In genomic region chr10:96298566-96298965, GRCm38 (mm10) we compare ENCODE assay signal across 19 mouse cellular contexts.
DNase-seq lines count a peak whose midpoint lies in the region; ATAC-seq and TF ChIP-seq lines count a peak whose summit lies in the region.
"Had no signal": no experiment of that assay in that cellular context is flagged by ENCODE, and none has a peak within 500 bp of the region (broad histone marks: within the 10 kb centered on the region; RNA-seq: fewer than 3 reads in every experiment).

No protein-coding gene starts in this region.

- no peak overlapping the region for H3K9ac ChIP-seq in MEL (ENCODE audit: control insufficient read depth, low read depth, low read length, poor library complexity, severe bottlenecking)
- no peak overlapping the region for H3K9ac ChIP-seq in forebrain, embryonic 15.5 days (replicated peaks)
- H3K9ac ChIP-seq in forebrain, embryonic 13.5 days: no peak overlapping the region
- H3K9ac ChIP-seq: forebrain, postnatal 0 days; hindbrain, embryonic 13.5 days; liver, embryonic 14.5 days had no signal

- peak; percentile 25 for DNase-seq in gastrocnemius, adult 18-20 months (ENCODE audit: low spot score)
- no peak for DNase-seq in gastrocnemius, postnatal 10 days
- DNase-seq in MEL (ENCODE audit: low read depth, low spot score): no peak
- no peak for DNase-seq in spleen, postnatal 10 days (ENCODE audit: low spot score in 2 of 2)
- DNase-seq: cerebellum, postnatal 25 days; forebrain, postnatal 0 days; gastrocnemius, postnatal 36 days; kidney, postnatal 25 days; thymus, postnatal 25 days had no signal

- no peaks in the 10 kb centered on the region for H3K9me3 ChIP-seq in MEL (replicated peaks; ENCODE audit: insufficient read depth, low read length)
- no peaks in the 10 kb centered on the region for H3K9me3 ChIP-seq in forebrain, embryonic 15.5 days
- no peaks in the 10 kb centered on the region for H3K9me3 ChIP-seq in forebrain, embryonic 13.5 days (replicated peaks)
- H3K9me3 ChIP-seq: hindbrain, embryonic 13.5 days; midbrain, embryonic 10.5 days had no signal

- WGBS in forebrain, embryonic 15.5 days: 79% methylated on average over 5 of the region's 5 CpGs
- 79% methylated on average over 5 of the region's 5 CpGs for WGBS in forebrain, embryonic 13.5 days

- TF ChIP-seq RAD21 in MEL (IDR thresholded peaks at IDR 0.05; ENCODE audit: low read depth, low read length): no peak

- H3K27ac ChIP-seq in MEL (ENCODE audit: control insufficient read depth, low read depth, low read length): no peak overlapping the region
- no peak overlapping the region for H3K27ac ChIP-seq in forebrain, embryonic 15.5 days (replicated peaks)
- no peak overlapping the region for H3K27ac ChIP-seq in forebrain, embryonic 13.5 days
- H3K27ac ChIP-seq: hindbrain, embryonic 13.5 days; liver, embryonic 14.5 days; midbrain, embryonic 10.5 days; stomach, postnatal 0 days had no signal

- H3K4me3 ChIP-seq in MEL (ENCODE audit: control insufficient read depth in 1 of 2, insufficient read depth in 1 of 2, low read depth in 2 of 2, low read length in 2 of 2): no peak overlapping the region
- no peak overlapping the region for H3K4me3 ChIP-seq in forebrain, embryonic 15.5 days
- H3K4me3 ChIP-seq in forebrain, embryonic 13.5 days: no peak overlapping the region
- H3K4me3 ChIP-seq: hindbrain, embryonic 13.5 days; midbrain, embryonic 10.5 days had no signal

- H3K79me2 ChIP-seq in MEL (ENCODE audit: control insufficient read depth, insufficient read depth, low read length, poor library complexity): no peaks in the 10 kb centered on the region

- no peaks in the 10 kb centered on the region for H3K27me3 ChIP-seq in MEL (ENCODE audit: control insufficient read depth in 1 of 2, insufficient read depth in 2 of 2, low read length in 2 of 2)
- no peaks in the 10 kb centered on the region for H3K27me3 ChIP-seq in forebrain, embryonic 15.5 days
- H3K27me3 ChIP-seq in forebrain, embryonic 13.5 days: no peaks in the 10 kb centered on the region
- H3K27me3 ChIP-seq: hindbrain, embryonic 13.5 days had no signal

- ATAC-seq in granulocyte monocyte progenitor cell, adult 5-6 weeks (replicated peaks; ENCODE audit: poor library complexity, severe bottlenecking): peak; percentile 93
- peak; percentile 72 for ATAC-seq in monocyte, adult 5-6 weeks (replicated peaks; ENCODE audit: insufficient number of reproducible peaks, low FRiP score, low TSS enrichment, poor library complexity, severe bottlenecking)
- no peak for ATAC-seq in forebrain, embryonic 15.5 days (replicated peaks)
- no peak for ATAC-seq in forebrain, embryonic 13.5 days
- ATAC-seq: activated CD4-positive, CD25-positive, alpha-beta regulatory T cell, adult 4 months; forebrain, postnatal 0 days; intestine, embryonic 16.5 days had no signal

- no peak for TF ChIP-seq EP300 in MEL (IDR thresholded peaks at IDR 0.05; ENCODE audit: low read depth in 1 of 2, low read length in 2 of 2)

- TF ChIP-seq CTCF in MEL (IDR thresholded peaks at IDR 0.05 in 2 of 3, conservative IDR thresholded peaks at IDR 0.05 in 1 of 3; ENCODE audit: control insufficient read depth in 1 of 3, insufficient read depth in 1 of 3, low read depth in 2 of 3, low read length in 3 of 3, poor library complexity in 1 of 3, severe bottlenecking in 1 of 3): no peak

- H3K36me3 ChIP-seq in MEL (ENCODE audit: control insufficient read depth in 1 of 2, insufficient read depth in 2 of 2, low read length in 2 of 2): no peaks in the 10 kb centered on the region
- no peaks in the 10 kb centered on the region for H3K36me3 ChIP-seq in forebrain, embryonic 15.5 days
- no peaks in the 10 kb centered on the region for H3K36me3 ChIP-seq in forebrain, embryonic 13.5 days (ENCODE audit: poor library complexity, severe bottlenecking)
- H3K36me3 ChIP-seq: hindbrain, embryonic 13.5 days; midbrain, embryonic 10.5 days had no signal

- no peak for TF ChIP-seq POLR2A in MEL (IDR thresholded peaks at IDR 0.05; ENCODE audit: control insufficient read depth in 1 of 2, insufficient read depth in 1 of 2, low read depth in 1 of 2, low read length in 2 of 2, poor library complexity in 1 of 2)

- H3K4me1 ChIP-seq in MEL (ENCODE audit: control insufficient read depth in 1 of 2, insufficient read depth in 2 of 2, low read length in 2 of 2): no peaks in the 10 kb centered on the region
- H3K4me1 ChIP-seq in forebrain, embryonic 15.5 days: no peaks in the 10 kb centered on the region
- H3K4me1 ChIP-seq in forebrain, embryonic 13.5 days: peaks cover 3% of the 10 kb centered on the region; the same call in 1 of the 2 replicates
- H3K4me1 ChIP-seq: hindbrain, embryonic 13.5 days; midbrain, embryonic 10.5 days had no signal

- H3K4me2 ChIP-seq in forebrain, embryonic 15.5 days (replicated peaks): no peak overlapping the region
- H3K4me2 ChIP-seq in forebrain, embryonic 13.5 days: no peak overlapping the region
- H3K4me2 ChIP-seq: hindbrain, embryonic 13.5 days had no signal

TF ChIP-seq in MEL, 35 proteins besides CTCF, POLR2A, EP300 and RAD21:
- TF ChIP-seq MYB (IDR thresholded peaks at IDR 0.05; ENCODE audit: low read depth, low read length) (no peak), RCOR1 (IDR thresholded peaks at IDR 0.05; ENCODE audit: low read depth, low read length) (no peak), MAFK (IDR thresholded peaks at IDR 0.05; ENCODE audit: borderline replicate concordance, low read depth, low read length) (0 out of 2 replicates have a peak, but pooled peaks have one; percentile 37), JUND (IDR thresholded peaks at IDR 0.05; ENCODE audit: low read depth, low read length) (no peak)

Comparison
In these comparisons a context has a peak if more than half of its experiments do, and no peak if none do; other contexts are left out.
1. ATAC-seq: peak in granulocyte monocyte progenitor cell, adult 5-6 weeks (single experiment) and monocyte, adult 5-6 weeks (single experiment); none in forebrain, embryonic 15.5 days (single experiment) and forebrain, embryonic 13.5 days (single experiment).